Mouse (Mus musculus) bone marrow, adult 2 months (tissue): ENCODE results near the gene Matn4. TPM values are rescaled to one million over a fixed set of nuclear protein-coding genes. Genes with fewer than 3 reads are reported as not detected.

Source experiments
- H3K27ac ChIP-seq: fragments of 200-500 bp; 2 replicates; pipeline ENCODE4 v1.5.1; 2012; ENCODE audit warnings: low read depth, mild to moderate bottlenecking, control low read depth, inconsistent platforms, low read length; ENCODE audit not compliant: control insufficient read depth, poor library complexity, insufficient read depth
- H3K4me1 ChIP-seq: fragments of 200-500 bp; 2 replicates; pipeline ENCODE4 v1.6.1; 2011; ENCODE audit warnings: low read length; ENCODE audit not compliant: control insufficient read depth, insufficient read depth
- H3K4me3 ChIP-seq: fragments of 200-500 bp; replicated peaks from 2 replicates; pipeline ENCODE3; 2011; ENCODE audit warnings: mild to moderate bottlenecking, low read depth, low read length, control low read depth; ENCODE audit not compliant: control insufficient read depth
- CTCF ChIP-seq: fragments of 200-500 bp; IDR thresholded peaks from 2 replicates; pipeline ENCODE4 v1.5.1; 2011; ENCODE audit warnings: low read length, control low read depth; ENCODE audit not compliant: control insufficient read depth, insufficient read depth
- POLR2A ChIP-seq: fragments of 200-500 bp; IDR thresholded peaks from 2 replicates; pipeline ENCODE4 v1.6.1; 2011; ENCODE audit warnings: low read depth, mild to moderate bottlenecking, control low read depth, low read length, borderline replicate concordance; ENCODE audit not compliant: control insufficient read depth
- WGBS: fragments of 180-500 bp; shearing (Covaris S2); methylation state at CpG from one replicate; pipeline ENCODE4 v1.1.7; 2018; 5-methylcytosine and 5-hydroxymethylcytosine counted together
- polyA plus RNA-seq: library from polyadenylated mRNA; stranded (reverse); fragments of >200 nt; gene quantifications from 2 replicates; pipeline ENCODE4 v1.2.4, GENCODE M21; 2011; ENCODE audit warnings: low replicate concordance; ENCODE audit not compliant: missing spikeins, insufficient read depth, insufficient read length

Matn4 gene
- polyA plus RNA-seq, 1 experiment: 1.2 TPM

DNA sequence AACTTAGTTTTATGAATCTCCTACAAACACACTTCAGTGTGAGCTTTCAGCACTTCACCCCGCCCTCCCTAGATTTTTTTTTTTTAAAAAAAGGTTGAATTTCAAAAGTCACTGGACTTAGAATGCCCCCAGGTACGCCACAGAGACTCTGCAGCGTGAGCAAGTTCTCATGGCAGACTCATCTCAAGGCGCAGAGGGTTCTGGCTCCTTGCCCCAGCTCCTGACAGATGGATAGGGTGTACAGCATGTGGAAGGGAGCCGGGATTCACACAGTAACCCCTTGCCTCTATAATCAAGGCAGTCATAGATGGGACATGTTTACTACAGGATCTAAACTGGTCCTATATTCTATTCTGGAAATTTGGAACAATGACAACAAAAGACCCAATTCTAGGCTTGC lies 20.4 kb upstream of the Matn4 start:
- no peak overlapping the region for H3K4me3 ChIP-seq
- H3K27ac ChIP-seq: no peak overlapping the region
- no peak for TF ChIP-seq POLR2A
- no peak for TF ChIP-seq CTCF
- WGBS: 81% methylated on average over 5 of the region's 5 CpGs
- H3K4me1 ChIP-seq: no peaks in the 10 kb centered on the region; the same call in 1 of the 2 replicates

GRCm38 (mm10) chr2:164424406-164424805 lies 19.4 kb upstream of the Matn4 start:
- TF ChIP-seq CTCF (no peak), POLR2A (no peak)
- no peak overlapping the region for H3K27ac ChIP-seq
- no peaks in the 10 kb centered on the region; the same call in 1 of the 2 replicates for H3K4me1 ChIP-seq
- WGBS: 83% methylated on average over 8 of the region's 8 CpGs
- H3K4me3 ChIP-seq: no peak overlapping the region

DNA sequence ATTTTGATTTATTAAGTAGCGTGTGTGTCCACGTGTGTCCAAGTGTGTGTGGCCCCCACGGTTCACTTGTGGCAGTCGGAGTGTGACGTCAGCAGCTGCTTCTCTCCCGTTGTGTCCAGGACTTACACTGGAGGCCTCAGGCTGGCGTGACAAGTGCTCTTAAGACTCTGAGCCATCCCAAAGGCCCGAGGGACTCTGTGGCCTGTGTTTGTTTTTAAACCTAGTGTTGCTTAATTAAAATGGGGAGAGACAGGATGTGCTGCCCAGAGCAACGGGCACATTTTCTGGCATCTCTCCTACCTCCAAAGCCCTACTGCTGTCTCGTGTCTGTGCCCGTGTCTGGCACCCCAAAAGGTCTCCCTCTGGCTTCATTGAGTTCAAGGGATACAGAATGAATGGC lies 18.5 kb upstream of the Matn4 start:
- peak overlapping the region; percentile 75 for H3K27ac ChIP-seq
- TF ChIP-seq POLR2A (no peak), CTCF (no peak)
- H3K4me3 ChIP-seq: no peak overlapping the region
- peaks cover 2% of the 10 kb centered on the region for H3K4me1 ChIP-seq
- WGBS: 69% methylated on average over 11 of the region's 11 CpGs

- TF ChIP-seq CTCF (no peak), POLR2A (no peak)
- Histone ChIP-seq H3K27ac (peak overlapping the region; percentile 75), H3K4me3 (no peak overlapping the region), H3K4me1 (peaks cover 3% of the 10 kb centered on the region)
- 49% methylated on average over 15 of the region's 15 CpGs for WGBS
Measured at GRCm38 (mm10) chr2:164422675-164423393, 17.9 kb upstream of the Matn4 start.

DNA sequence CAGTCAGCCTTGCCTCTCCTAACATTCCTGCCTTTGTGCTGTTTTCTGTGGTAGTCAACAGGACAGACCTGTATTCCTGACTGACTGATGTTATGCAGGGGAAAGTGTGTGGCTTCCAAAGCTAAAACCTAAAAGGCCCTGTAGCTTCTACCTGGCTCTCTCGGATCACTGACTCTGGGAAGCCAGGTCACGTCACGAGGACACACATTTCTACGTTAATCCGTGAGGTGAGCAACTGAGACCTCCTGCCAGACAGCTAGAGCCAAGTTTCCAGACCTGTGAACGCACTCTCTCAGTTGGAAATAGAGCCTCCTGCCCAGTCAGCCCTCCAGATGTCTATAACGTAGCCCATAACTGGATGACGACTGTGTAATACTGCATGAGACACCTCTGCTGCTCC lies 17.0 kb upstream of the Matn4 start:
- TF ChIP-seq POLR2A: no peak
- no peak for TF ChIP-seq CTCF
- Histone ChIP-seq H3K4me1 (peaks cover 3% of the 10 kb centered on the region), H3K4me3 (no peak overlapping the region), H3K27ac (no peak overlapping the region)
- WGBS: 81% methylated on average over 8 of the region's 8 CpGs

- Histone ChIP-seq H3K27ac (no peak overlapping the region), H3K4me3 (no peak overlapping the region), H3K4me1 (peaks cover 3% of the 10 kb centered on the region)
- TF ChIP-seq CTCF (no peak), POLR2A (no peak)
- WGBS: 86% methylated on average over 7 of the region's 7 CpGs
Measured at GRCm38 (mm10) chr2:164421306-164421705, 16.3 kb upstream of the Matn4 start.

- TF ChIP-seq POLR2A (no peak), CTCF (no peak)
- WGBS: 37% methylated on average over 3 of the region's 3 CpGs
- Histone ChIP-seq H3K4me3 (no peak overlapping the region), H3K27ac (no peak overlapping the region), H3K4me1 (peaks cover 3% of the 10 kb centered on the region)
Measured at GRCm38 (mm10) chr2:164419489-164419888, 14.5 kb upstream of the Matn4 start.

DNA sequence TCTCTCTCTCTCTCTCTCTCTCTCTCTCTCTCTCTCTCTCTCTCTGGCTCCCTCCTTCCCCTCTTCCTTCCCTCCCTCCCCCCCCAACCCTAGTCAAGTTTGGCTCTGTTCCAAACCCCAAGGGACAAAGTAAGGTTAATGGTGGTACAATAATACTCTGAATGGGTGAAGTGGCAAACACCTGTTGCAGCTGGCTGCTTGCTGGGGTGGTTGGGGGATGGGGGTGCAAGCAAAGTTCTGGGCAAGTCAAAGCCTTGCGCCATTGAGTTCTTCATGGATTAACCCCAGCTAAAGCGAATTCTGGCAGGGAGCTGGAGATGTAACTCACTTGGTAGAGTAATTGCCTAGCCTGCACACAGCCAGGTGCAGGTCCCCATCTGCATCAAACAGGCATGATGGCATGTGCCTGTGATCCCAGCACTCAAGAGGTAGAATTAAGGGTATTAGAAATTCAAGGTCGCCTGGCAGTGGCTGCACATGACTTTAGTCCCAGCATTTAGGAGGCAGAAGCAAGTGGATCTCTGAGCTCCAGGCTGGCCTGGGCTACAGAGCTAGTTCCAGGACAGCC lies 13.4 kb upstream of the Matn4 start:
- Histone ChIP-seq H3K4me1 (peaks cover 3% of the 10 kb centered on the region), H3K4me3 (no peak overlapping the region), H3K27ac (no peak overlapping the region)
- TF ChIP-seq CTCF (no peak), POLR2A (no peak)
- WGBS: 42% methylated on average over 3 of the region's 3 CpGs
